Mouse (Mus musculus) forebrain, embryonic 11.5 days (tissue): ENCODE data around the gene 1810010H24Rik. TPM values are rescaled to one million over a fixed set of nuclear protein-coding genes. Genes with fewer than 3 reads are reported as not detected.

Experiments used
- ATAC-seq: fragments of 200-750 bp; cut with Nextera tagmentation; replicated peaks from 2 replicates; pipeline ENCODE4 v1.8.0; 2017; ENCODE audit warnings: moderate TSS enrichment; ENCODE audit not compliant: low FRiP score
- DNase-seq: peaks from one replicate; pipeline ENCODE4 v3.0.0-alpha.2; 2017; ENCODE audit warnings: low spot score
- H3K27ac ChIP-seq: fragments of 300-500 bp; sonication (generic); 2 replicates; pipeline ENCODE4 v1.5.1; 2014; ENCODE audit warnings: low read depth, low read length
- H3K27me3 ChIP-seq: fragments of 300-500 bp; sonication (generic); 2 replicates; pipeline ENCODE4 v1.6.1; 2014; ENCODE audit warnings: mild to moderate bottlenecking, low read length, mixed read lengths; ENCODE audit not compliant: control insufficient read depth, insufficient read depth
- H3K36me3 ChIP-seq: fragments of 300-500 bp; sonication (generic); 2 replicates; pipeline ENCODE4 v1.6.1; 2014; ENCODE audit warnings: mild to moderate bottlenecking, low read length, moderate library complexity, mixed read lengths; ENCODE audit not compliant: control insufficient read depth, insufficient read depth
- H3K4me1 ChIP-seq: fragments of 300-500 bp; sonication (generic); replicated peaks from 2 replicates; pipeline ENCODE4 v1.6.1; 2014; ENCODE audit warnings: low read length, mixed read lengths; ENCODE audit not compliant: control insufficient read depth, insufficient read depth
- H3K4me2 ChIP-seq: fragments of 300-500 bp; sonication (generic); 2 replicates; pipeline ENCODE4 v1.6.1; 2014; ENCODE audit warnings: low read depth, mild to moderate bottlenecking, low read length, moderate library complexity, mixed read lengths; ENCODE audit not compliant: severe bottlenecking
- H3K4me3 ChIP-seq: fragments of 300-500 bp; sonication (generic); 2 replicates; pipeline ENCODE4 v1.5.1; 2014; ENCODE audit warnings: low read depth, low read length
- H3K9ac ChIP-seq: fragments of 300-500 bp; sonication (generic); 2 replicates; pipeline ENCODE4 v1.6.1; 2014; ENCODE audit warnings: low read length
- H3K9me3 ChIP-seq: fragments of 300-500 bp; sonication (generic); 2 replicates; pipeline ENCODE4 v1.6.1; 2016; ENCODE audit warnings: low read length, mixed read lengths; ENCODE audit not compliant: control insufficient read depth
- WGBS: fragments of 180-500 bp; shearing (Covaris S2); extraction: QIAGEN DNeasy Blood & Tissue Kit; methylation state at CpG from one replicate; pipeline ENCODE4 v1.1.7; 2014; 5-methylcytosine and 5-hydroxymethylcytosine counted together
- polyA plus RNA-seq: library from polyadenylated mRNA; unstranded; fragments of >200 nt; fragmentation: Nextera tagmentation; extraction: Ambion mirVana; gene quantifications from 2 replicates; pipeline ENCODE4 v1.2.1, GENCODE M21; 2014

Gene 1810010H24Rik
- polyA plus RNA-seq, 1 experiment from 2014 or later = 2.5 TPM

DNA sequence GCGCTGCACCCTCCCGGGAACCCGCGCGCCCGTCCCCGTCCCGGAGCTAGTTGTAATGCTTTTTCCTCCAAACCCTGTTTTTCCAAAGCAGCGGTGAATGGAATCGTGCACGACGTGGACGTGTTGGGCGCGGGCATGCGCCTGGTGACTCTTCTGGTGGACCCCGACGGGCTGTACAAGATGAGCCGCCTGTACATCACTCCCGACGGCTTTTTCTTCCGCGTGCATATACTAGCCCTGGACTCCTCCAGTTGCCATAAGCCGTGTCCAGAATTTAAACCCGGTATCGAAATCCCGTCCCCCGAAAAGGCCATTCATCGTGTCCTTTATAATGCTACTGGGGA is 2.8 kb downstream of the 1810010H24Rik start:
- WGBS = 3% methylated on average over 29 of the region's 29 CpGs
- peak overlapping the region; percentile 54 for H3K4me3 ChIP-seq
- ATAC-seq = peak; percentile 69
- peaks cover 15% of the 10 kb centered on the region; the same call in 1 of the 2 replicates for H3K4me1 ChIP-seq
- H3K9me3 ChIP-seq = no peaks in the 10 kb centered on the region
- H3K36me3 ChIP-seq = no peaks in the 10 kb centered on the region
- peak overlapping the region; percentile 64; the same call in 1 of the 2 replicates for H3K27ac ChIP-seq
- DNase-seq = no peak
- H3K27me3 ChIP-seq = no peaks in the 10 kb centered on the region
- peak overlapping the region; percentile 62 for H3K4me2 ChIP-seq
- H3K9ac ChIP-seq = peak overlapping the region; percentile 68

DNA sequence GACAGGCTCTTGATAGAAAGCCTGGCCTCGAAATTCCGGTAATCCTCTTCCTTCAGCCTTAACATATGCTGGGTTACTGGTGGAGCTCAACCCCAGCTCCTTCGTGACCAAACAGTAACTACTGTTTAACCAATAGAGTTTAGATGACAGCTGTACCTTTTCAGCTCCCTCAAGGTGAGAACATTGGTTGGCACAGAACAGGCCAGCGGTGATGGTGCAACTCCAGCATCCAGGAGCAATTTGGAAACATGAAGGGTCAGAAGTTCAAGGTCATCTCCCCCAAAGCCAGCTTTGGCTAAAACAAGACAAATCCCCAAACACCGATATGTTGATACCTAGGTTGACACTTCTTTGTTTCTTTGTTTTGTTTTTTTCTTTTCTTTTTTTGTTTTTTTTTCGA is 3.3 kb downstream of the 1810010H24Rik start:
- H3K4me3 ChIP-seq = peak overlapping the region; percentile 54
- no peaks in the 10 kb centered on the region for H3K9me3 ChIP-seq
- H3K4me1 ChIP-seq = peaks cover 15% of the 10 kb centered on the region; the same call in 1 of the 2 replicates
- peak overlapping the region; percentile 62 for H3K4me2 ChIP-seq
- H3K36me3 ChIP-seq = no peaks in the 10 kb centered on the region
- no peak overlapping the region for H3K27ac ChIP-seq
- no peak for DNase-seq
- 67% methylated on average over 6 of the region's 6 CpGs for WGBS
- H3K27me3 ChIP-seq = no peaks in the 10 kb centered on the region
- no peak for ATAC-seq
- peak overlapping the region; percentile 68; the same call in 1 of the 2 replicates for H3K9ac ChIP-seq

DNA sequence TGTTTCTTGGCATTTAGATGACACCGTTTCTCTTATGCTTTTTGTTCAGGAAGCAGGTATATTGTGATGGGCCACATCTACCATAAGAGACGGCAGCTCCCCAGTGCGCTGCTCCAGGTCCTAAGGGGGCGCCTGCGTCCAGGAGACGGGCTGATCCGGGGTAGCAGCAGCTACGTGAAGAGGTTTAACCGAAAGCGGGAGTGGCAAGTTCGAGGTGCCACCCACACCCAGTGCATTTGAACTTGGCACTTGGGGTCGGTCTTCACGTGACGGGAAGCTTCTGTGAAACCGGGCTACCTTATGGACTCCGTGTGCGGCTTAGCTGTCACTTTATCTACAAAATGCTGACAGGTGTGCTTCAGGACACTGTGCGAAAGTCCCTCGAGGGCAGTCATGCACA is 4.1 kb downstream of the 1810010H24Rik start:
- no peak overlapping the region for H3K9ac ChIP-seq
- H3K27me3 ChIP-seq = no peaks in the 10 kb centered on the region
- ATAC-seq (no peak), DNase-seq (no peak)
- no peak overlapping the region for H3K4me2 ChIP-seq
- no peak overlapping the region for H3K4me3 ChIP-seq
- no peak overlapping the region for H3K27ac ChIP-seq
- 62% methylated on average over 19 of the region's 19 CpGs for WGBS
- H3K36me3 ChIP-seq = no peaks in the 10 kb centered on the region
- H3K4me1 ChIP-seq = peaks cover 15% of the 10 kb centered on the region; the same call in 1 of the 2 replicates
- no peaks in the 10 kb centered on the region for H3K9me3 ChIP-seq

DNA sequence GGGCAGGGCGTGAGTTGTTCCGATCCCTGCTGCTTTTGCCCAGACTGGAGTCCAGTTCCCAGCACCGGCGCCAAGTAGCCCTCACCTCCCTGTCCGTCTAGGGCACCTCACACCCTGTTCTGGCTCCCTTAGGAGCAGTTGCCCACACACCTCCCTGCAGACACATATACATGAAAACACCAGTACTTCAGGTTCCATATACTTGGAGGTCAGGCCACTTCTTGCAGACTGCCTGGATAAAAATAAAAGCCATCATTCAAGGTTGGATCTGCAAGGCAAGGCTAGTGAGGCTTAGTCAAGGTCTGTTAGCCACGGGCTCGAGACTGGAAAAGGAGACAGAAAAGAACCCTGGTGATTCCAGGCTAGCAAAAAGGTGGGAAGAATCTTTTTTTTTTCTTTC is 6.2 kb downstream of the 1810010H24Rik start:
- peak overlapping the region; percentile 46 for H3K27ac ChIP-seq

DNA sequence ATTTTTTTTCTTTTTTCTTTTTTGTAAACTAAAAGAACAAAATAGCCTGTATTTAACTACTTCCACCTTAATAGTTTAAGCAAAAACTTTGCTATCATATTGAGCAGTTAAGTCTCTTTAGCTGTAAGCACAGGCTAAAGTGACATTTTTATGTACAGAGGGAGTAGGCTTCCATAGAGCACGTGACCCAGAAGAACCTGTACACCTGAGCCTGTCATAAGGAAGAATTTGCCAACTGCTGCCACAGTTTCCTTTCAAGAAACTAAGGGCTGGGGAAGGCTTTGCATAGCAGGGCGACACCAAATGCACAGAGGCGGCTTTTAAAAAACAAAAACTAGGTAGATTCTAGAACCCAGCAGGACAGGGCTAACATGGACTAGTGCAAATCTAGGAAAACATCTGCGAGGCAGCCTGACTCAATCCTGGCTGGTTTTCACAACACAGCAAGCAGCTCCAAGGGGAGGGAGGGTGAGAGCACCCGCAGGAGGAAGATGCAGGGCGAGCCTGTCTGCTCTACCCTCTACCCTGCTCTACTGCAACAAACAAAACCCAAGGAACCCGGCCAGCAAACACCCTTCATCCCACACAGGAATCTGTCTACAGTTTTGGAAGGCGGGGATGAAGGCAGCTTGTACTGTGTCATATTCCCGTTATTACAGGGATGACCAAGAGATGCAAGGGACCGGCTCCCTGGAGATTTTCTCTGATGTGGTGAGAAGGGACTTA is 8.8 kb downstream of the 1810010H24Rik start:
- Histone ChIP-seq H3K27ac (no peak overlapping the region), H3K9me3 (no peaks in the 10 kb centered on the region), H3K4me1 (peaks cover 3% of the 10 kb centered on the region; the same call in 1 of the 2 replicates), H3K9ac (no peak overlapping the region), H3K36me3 (no peaks in the 10 kb centered on the region; the same call in 1 of the 2 replicates), H3K4me3 (no peak overlapping the region), H3K27me3 (no peaks in the 10 kb centered on the region), H3K4me2 (no peak overlapping the region)
- no peak for ATAC-seq
- WGBS = 90% methylated on average over 10 of the region's 10 CpGs
- DNase-seq = no peak

More for the DNA sequence above, 6.2 kb downstream of the 1810010H24Rik start:
- Histone ChIP-seq H3K4me3 (no peak overlapping the region), H3K4me2 (no peak overlapping the region), H3K9me3 (no peaks in the 10 kb centered on the region), H3K9ac (no peak overlapping the region), H3K4me1 (peaks cover 8% of the 10 kb centered on the region; the same call in 1 of the 2 replicates), H3K36me3 (no peaks in the 10 kb centered on the region; the same call in 1 of the 2 replicates), H3K27me3 (no peaks in the 10 kb centered on the region)
- DNase-seq = no peak
- WGBS = 15% methylated on average over 7 of the region's 7 CpGs
- no peak for ATAC-seq

DNA sequence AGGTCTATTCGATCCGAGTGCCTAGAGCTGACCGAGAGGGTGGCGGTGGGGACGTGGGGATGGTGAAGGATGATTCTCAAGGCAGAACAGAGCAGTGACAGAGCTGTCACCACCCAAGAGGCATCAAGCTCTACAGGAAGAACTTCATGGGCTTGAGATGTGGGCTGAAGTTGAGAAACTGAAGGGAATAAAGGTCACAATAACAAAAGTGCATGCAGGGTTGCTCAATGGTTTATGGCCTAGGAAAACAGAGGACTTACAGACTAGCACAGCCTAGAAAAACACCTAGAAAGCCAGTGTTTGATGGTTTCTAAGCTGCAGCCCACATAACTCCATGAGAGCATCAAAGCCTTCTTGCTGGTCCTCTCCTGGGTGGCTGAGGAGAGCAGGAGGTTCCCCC is 13.9 kb downstream of the 1810010H24Rik start:
- H3K36me3 ChIP-seq = peaks cover 4% of the 10 kb centered on the region
- H3K4me2 ChIP-seq = no peak overlapping the region
- H3K9ac ChIP-seq = no peak overlapping the region
- DNase-seq (no peak), ATAC-seq (no peak)
- H3K4me1 ChIP-seq = no peaks in the 10 kb centered on the region
- no peak overlapping the region for H3K4me3 ChIP-seq
- H3K27ac ChIP-seq = no peak overlapping the region
- no peaks in the 10 kb centered on the region for H3K27me3 ChIP-seq
- H3K9me3 ChIP-seq = no peaks in the 10 kb centered on the region
- 93% methylated on average over 5 of the region's 5 CpGs for WGBS

DNA sequence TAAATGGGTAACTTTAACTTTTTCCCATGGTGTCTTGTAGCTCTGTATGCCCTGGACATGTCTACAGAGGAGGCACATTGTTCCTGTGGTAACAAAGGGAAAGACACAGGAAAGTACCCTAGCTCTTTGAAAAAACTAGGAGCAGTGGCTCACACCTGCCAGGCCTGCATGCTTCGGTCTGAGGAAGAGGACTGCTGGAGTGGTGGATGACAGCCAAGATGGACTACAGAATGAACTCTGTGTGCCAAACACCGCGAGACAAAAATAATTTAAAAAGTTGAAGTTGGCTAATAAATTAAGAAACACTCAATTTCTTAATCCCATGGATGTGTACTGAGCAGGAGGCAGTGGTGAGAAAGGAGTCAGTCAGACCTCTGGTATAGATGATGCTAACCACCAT is 15.9 kb downstream of the 1810010H24Rik start:
- DNase-seq (no peak), ATAC-seq (no peak)
- Histone ChIP-seq H3K9ac (no peak overlapping the region), H3K27ac (no peak overlapping the region), H3K9me3 (no peaks in the 10 kb centered on the region), H3K27me3 (no peaks in the 10 kb centered on the region), H3K4me2 (no peak overlapping the region), H3K4me3 (no peak overlapping the region), H3K36me3 (peaks cover 4% of the 10 kb centered on the region), H3K4me1 (no peaks in the 10 kb centered on the region)
- 100% methylated on average over 3 of the region's 3 CpGs for WGBS

DNA sequence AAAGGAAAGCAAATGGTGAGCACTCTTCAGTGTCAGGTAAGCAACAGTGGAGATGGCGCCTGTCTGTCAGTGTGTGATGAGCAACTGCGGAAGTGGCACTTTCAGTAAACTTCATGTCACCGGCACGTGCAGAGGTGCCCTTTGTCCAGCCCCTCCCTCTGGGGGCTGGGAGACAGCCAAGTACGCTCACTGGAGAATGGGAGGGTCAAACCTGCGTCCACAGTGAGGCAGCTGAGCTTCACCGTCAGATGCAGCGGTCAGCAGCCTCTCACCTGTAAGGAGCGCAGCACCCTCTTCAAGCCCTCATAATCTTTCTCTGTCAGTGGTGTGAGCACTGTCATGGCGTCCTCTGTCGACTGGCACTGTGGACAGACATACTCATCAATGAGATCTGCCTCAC is 17.9 kb downstream of the 1810010H24Rik start:
- H3K4me1 ChIP-seq = no peaks in the 10 kb centered on the region
- no peak overlapping the region for H3K4me3 ChIP-seq
- H3K4me2 ChIP-seq = no peak overlapping the region
- H3K9me3 ChIP-seq = no peaks in the 10 kb centered on the region
- ATAC-seq (no peak), DNase-seq (no peak)
- H3K27ac ChIP-seq = no peak overlapping the region
- H3K36me3 ChIP-seq = peaks cover 4% of the 10 kb centered on the region
- no peaks in the 10 kb centered on the region for H3K27me3 ChIP-seq
- whole genome bisulfite sequencing = 95% methylated on average over 11 of the region's 11 CpGs
- no peak overlapping the region for H3K9ac ChIP-seq

DNA sequence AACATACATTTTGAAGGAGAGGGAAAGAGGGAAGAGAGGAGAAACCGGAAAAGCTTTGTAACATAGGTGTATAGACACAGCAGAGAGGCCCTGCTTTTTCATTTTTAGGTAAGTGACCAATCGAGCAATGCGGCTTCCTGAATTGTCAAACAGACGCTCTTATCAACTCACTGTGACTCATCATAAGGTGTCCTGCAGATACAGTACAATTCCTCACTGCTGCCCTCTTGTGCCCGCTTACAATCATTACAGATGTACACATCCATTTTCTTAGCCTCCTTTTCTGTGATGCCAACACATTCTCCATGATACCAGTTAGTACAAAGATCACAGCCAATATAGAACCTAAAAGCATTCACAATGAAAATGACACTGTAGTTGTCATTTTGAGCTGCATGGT is 18.8 kb downstream of the 1810010H24Rik start:
- 63% methylated on average over 5 of the region's 5 CpGs for WGBS
- Histone ChIP-seq H3K27ac (no peak overlapping the region), H3K36me3 (peaks cover 4% of the 10 kb centered on the region), H3K4me2 (no peak overlapping the region), H3K9me3 (no peaks in the 10 kb centered on the region), H3K27me3 (no peaks in the 10 kb centered on the region), H3K4me1 (no peaks in the 10 kb centered on the region), H3K4me3 (no peak overlapping the region), H3K9ac (no peak overlapping the region)
- ATAC-seq = no peak
- peak; percentile 74 for DNase-seq
